Mouse (Mus musculus) hindbrain, embryonic 14.5 days (tissue): ENCODE results near the gene Bmp8a. TPM values are rescaled to one million over a fixed set of nuclear protein-coding genes. Genes with fewer than 3 reads are reported as not detected.

Experiments used
- ATAC-seq: fragments of 200-750 bp; cut with Nextera tagmentation; 2 replicates; pipeline ENCODE4 v1.8.0; 2017; ENCODE audit warnings: moderate number of reproducible peaks, mild to moderate bottlenecking, moderate TSS enrichment, moderate library complexity; ENCODE audit not compliant: low FRiP score
- DNase-seq: peaks from one replicate; pipeline ENCODE4 v3.0.0-alpha.2; 2015; ENCODE audit warnings: low spot score
- H3K27ac ChIP-seq: fragments of 300-500 bp; sonication (generic); 2 replicates; pipeline ENCODE4 v1.5.1; 2014; ENCODE audit warnings: mild to moderate bottlenecking, moderate library complexity
- H3K27me3 ChIP-seq: fragments of 300-500 bp; sonication (generic); 2 replicates; pipeline ENCODE4 v1.6.1; 2014; ENCODE audit warnings: mild to moderate bottlenecking, low read length, mixed read lengths; ENCODE audit not compliant: control insufficient read depth, insufficient read depth
- H3K36me3 ChIP-seq: fragments of 300-500 bp; sonication (generic); replicated peaks from 2 replicates; pipeline ENCODE4 v1.6.1; 2014; ENCODE audit not compliant: control insufficient read depth, insufficient read depth
- H3K4me1 ChIP-seq: fragments of 300-500 bp; sonication (generic); replicated peaks from 2 replicates; pipeline ENCODE4 v1.6.1; 2014; ENCODE audit warnings: antibody characterized with exemption, low read length, mixed read lengths; ENCODE audit not compliant: control insufficient read depth, insufficient read depth
- H3K4me2 ChIP-seq: fragments of 300-500 bp; sonication (generic); replicated peaks from 2 replicates; pipeline ENCODE4 v1.6.1; 2014; ENCODE audit warnings: mild to moderate bottlenecking, moderate library complexity
- H3K4me3 ChIP-seq: fragments of 300-500 bp; sonication (generic); replicated peaks from 2 replicates; pipeline ENCODE4 v1.5.1; 2014; ENCODE audit warnings: mild to moderate bottlenecking, low read length
- H3K9ac ChIP-seq: fragments of 300-500 bp; sonication (generic); 2 replicates; pipeline ENCODE4 v1.6.1; 2014
- H3K9me3 ChIP-seq: fragments of 300-500 bp; sonication (generic); 2 replicates; pipeline ENCODE4 v1.6.1; 2016; ENCODE audit warnings: low read length; ENCODE audit not compliant: control insufficient read depth
- WGBS: fragments of 180-500 bp; shearing (Covaris S2); extraction: QIAGEN DNeasy Blood & Tissue Kit; methylation state at CpG from one replicate; pipeline ENCODE4 v1.1.7; 2014; 5-methylcytosine and 5-hydroxymethylcytosine counted together
- polyA plus RNA-seq: library from polyadenylated mRNA; unstranded; fragments of >200 nt; fragmentation: Nextera tagmentation; extraction: Ambion mirVana; gene quantifications from 2 replicates; pipeline ENCODE4 v1.2.1, GENCODE M21; 2014

Bmp8a gene
- polyA plus RNA-seq = 0.25 and 0.34 TPM in 2 replicates

DNA sequence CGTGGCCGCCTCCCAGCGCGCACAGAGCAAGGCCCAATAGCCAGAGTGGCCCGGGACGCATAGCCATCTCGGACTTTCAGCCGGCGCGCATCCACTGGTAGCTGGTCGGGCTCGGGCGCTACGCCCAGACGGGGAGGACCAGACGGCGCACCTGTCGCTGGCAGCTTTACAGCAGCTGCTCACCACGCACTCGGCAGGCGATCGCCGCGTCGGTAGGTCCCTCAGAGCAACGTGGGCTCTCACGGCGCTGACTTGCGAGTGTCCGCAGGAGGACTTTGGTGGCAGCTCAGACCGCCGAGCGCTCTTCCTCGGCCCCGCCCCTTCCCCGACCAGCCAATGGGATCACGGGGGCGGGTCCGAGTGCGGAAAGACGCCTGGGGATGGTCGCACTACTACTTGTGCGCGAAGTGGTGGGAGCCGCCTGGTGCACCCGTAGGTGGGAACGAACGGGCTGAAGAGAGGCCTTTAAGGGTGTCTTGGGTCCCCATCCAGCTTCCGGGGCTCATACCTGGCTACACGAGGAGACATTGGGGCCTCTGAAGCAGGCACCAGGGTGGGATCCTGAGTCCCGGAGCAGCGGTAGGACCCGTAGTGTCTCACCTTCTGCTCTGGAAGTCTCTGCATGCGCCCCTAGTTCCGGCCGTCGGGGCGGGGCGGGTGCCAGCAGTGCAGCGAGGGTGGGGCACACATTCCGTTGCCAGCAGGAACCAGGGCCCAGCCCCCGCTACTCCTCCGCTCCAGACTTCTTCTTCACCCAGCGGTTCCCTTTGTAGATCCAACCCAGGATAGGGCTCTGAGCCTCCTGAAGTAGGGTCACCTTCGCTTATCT, at the start of gene Bmp8a:
Gene Bmp8a, minus strand, starts transcription at position 611 of the 829 bp plus-strand sequence.
- Histone ChIP-seq H3K4me1 (peaks cover 10% of the 10 kb centered on the region; the same call in 1 of the 2 replicates), H3K27me3 (peaks cover 41% of the 10 kb centered on the region), H3K27ac (no peak within 1 kb of the TSS), H3K9me3 (no peaks in the 10 kb centered on the region), H3K36me3 (peaks cover 12% of the 10 kb centered on the region), H3K9ac (peak within 1 kb of the TSS; percentile 49), H3K4me3 (peak within 1 kb of the TSS; percentile 45), H3K4me2 (peak within 1 kb of the TSS; percentile 84)
- DNase-seq (peak; percentile 70), ATAC-seq (peak; percentile 86)
- WGBS = under 1% methylated on average over 65 of the region's 65 CpGs

DNA sequence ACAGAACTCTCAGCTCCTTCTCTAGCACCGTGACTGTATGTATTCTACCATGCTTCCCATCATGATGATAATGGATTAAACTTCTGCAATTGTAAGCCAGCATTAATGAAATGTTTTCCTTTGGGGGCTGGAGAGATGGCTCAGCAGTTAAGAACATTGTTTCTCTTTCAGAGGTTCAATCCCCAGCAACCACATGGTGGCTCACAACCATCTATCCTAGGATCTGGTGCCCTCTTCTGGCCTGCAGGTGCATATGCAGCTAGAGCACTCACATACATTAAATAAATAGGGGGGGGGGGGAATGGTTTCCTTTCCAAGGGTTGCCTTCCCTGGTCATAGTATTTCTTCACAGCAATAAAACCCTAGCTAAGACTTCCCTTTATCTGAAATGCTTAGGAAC, 49.1 kb upstream of the Bmp8a start:
- Histone ChIP-seq H3K4me3 (no peak overlapping the region), H3K27me3 (no peaks in the 10 kb centered on the region), H3K27ac (no peak overlapping the region), H3K9me3 (no peaks in the 10 kb centered on the region), H3K36me3 (peaks cover 97% of the 10 kb centered on the region), H3K4me2 (no peak overlapping the region), H3K9ac (no peak overlapping the region), H3K4me1 (no peaks in the 10 kb centered on the region)
- ATAC-seq = no peak
- 73% methylated on average over 1 of the region's 1 CpGs for WGBS
- no peak for DNase-seq

DNA sequence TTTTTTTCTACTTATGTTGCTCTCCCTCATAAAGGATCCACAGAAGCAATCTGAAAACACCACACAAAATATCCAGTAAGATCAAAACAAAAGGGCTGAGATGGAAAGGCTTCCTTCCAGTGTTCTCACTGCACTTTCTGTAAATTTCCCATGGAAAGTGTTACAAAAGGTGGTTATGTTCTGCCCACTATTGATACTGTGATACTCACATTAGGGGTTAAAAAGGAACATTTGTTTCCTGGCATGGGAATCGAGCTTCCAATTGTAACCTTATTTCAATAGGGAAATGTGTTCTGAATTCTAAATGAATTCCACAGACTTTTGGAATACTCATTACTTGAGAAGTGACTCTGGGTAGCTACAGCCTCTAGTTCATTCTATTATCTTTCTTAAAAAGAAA, 42.0 kb upstream of the Bmp8a start:
- ATAC-seq (no peak; the same call in 1 of the 2 replicates), DNase-seq (no peak)
- 18% methylated on average over 1 of the region's 1 CpGs for WGBS
- H3K9ac ChIP-seq = no peak overlapping the region
- H3K4me1 ChIP-seq = no peaks in the 10 kb centered on the region
- no peak overlapping the region for H3K4me3 ChIP-seq
- H3K9me3 ChIP-seq = no peaks in the 10 kb centered on the region
- peak overlapping the region; percentile 44 for H3K27ac ChIP-seq
- H3K36me3 ChIP-seq = peaks cover 99% of the 10 kb centered on the region
- H3K27me3 ChIP-seq = no peaks in the 10 kb centered on the region
- no peak overlapping the region for H3K4me2 ChIP-seq

DNA sequence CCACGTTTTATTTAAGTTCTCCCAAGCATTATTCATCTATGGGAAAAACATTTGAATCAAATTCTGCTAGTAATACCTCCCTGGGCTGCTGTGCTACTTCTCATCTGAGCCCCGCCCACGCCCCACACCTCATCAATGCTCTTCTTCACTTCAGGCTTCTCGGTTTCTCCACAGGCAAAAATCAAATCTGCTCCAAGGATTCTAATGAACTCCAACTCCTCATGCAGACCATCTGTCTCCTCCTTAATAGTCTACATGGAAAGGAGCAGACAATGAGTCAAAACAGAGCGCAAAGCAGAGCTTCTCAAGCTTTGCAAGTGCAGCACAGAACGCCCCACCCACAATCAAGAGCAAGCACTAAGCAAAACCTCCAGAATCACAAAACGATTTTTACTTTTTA, 40.1 kb upstream of the Bmp8a start:
- ATAC-seq (no peak), DNase-seq (no peak)
- no peak overlapping the region for H3K9ac ChIP-seq
- no peaks in the 10 kb centered on the region for H3K9me3 ChIP-seq
- peaks cover 95% of the 10 kb centered on the region for H3K36me3 ChIP-seq
- no peak overlapping the region for H3K27ac ChIP-seq
- no peaks in the 10 kb centered on the region for H3K4me1 ChIP-seq
- no peak overlapping the region for H3K4me2 ChIP-seq
- no peak overlapping the region for H3K4me3 ChIP-seq
- WGBS = 89% methylated on average over 7 of the region's 7 CpGs
- H3K27me3 ChIP-seq = no peaks in the 10 kb centered on the region

DNA sequence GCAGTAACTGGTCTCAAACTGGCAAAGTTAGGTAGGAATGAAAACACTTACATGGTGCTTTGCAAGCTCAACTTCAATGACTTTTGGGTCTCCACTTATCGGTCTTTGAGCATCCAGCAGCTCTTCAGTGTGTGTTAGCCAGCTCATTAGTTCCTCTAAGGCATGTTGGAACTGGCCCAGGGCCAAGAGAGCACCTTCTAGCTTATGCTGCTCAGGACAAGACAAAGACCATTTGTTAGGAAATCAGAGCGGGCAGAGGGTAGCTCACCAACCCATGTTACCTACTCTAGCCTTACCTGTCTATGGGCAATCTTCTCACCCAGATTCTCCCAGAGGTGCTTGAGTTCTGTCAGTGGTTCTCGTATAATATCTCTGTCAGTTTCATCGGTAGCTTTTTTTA, 39.0 kb upstream of the Bmp8a start:
- peaks cover 94% of the 10 kb centered on the region for H3K36me3 ChIP-seq
- H3K27me3 ChIP-seq = no peaks in the 10 kb centered on the region
- H3K27ac ChIP-seq = no peak overlapping the region
- ATAC-seq (no peak), DNase-seq (no peak)
- H3K4me3 ChIP-seq = no peak overlapping the region
- no peaks in the 10 kb centered on the region for H3K4me1 ChIP-seq
- H3K4me2 ChIP-seq = no peak overlapping the region
- H3K9me3 ChIP-seq = no peaks in the 10 kb centered on the region
- no peak overlapping the region for H3K9ac ChIP-seq
- 82% methylated on average over 4 of the region's 4 CpGs for WGBS

DNA sequence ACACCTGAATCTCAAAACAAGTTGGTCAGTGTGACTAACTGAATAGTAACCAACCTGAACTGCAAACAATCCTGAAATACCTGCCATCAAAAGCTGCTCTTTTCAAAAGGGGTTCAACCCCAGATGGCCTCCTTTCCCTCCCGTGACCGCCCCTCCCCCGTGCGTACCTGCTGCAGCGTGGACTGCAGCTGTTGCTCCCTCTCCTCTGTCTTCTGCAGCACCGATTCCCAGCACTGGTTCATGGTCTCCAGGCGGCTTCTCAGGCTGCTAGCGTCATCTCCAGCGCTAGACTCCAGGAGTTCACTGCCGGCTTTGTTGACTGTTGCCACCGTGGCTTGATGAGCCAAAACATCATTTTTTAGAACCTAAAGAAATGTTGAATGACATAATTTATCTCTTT, 38.5 kb upstream of the Bmp8a start:
- Histone ChIP-seq H3K36me3 (peaks cover 94% of the 10 kb centered on the region), H3K4me1 (no peaks in the 10 kb centered on the region), H3K4me2 (no peak overlapping the region), H3K9me3 (no peaks in the 10 kb centered on the region), H3K27ac (no peak overlapping the region), H3K9ac (no peak overlapping the region), H3K4me3 (no peak overlapping the region), H3K27me3 (no peaks in the 10 kb centered on the region)
- ATAC-seq (no peak), DNase-seq (no peak)
- WGBS = 92% methylated on average over 11 of the region's 11 CpGs

DNA sequence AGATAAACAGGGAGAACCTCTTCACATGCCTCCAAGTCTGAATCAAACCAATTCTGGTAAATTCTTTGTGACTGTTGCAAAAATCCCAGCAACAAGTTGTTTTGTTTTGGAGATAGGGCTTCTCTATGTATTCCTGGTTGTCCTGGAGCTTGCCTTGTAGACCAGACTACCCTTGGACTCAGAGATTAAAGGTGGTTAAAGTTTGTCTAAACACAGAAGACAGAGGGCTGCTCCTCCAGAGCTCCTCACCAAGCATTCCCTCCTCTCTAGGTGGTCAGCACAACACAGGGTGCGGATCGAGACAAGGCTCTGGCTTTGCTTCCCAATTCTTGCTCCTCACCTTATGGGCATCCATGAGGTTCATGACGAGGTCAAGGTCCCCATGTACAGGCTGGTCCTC, 33.0 kb upstream of the Bmp8a start:
- no peaks in the 10 kb centered on the region for H3K27me3 ChIP-seq
- no peak overlapping the region for H3K4me3 ChIP-seq
- H3K4me2 ChIP-seq = no peak overlapping the region
- H3K27ac ChIP-seq = no peak overlapping the region
- peaks cover 95% of the 10 kb centered on the region for H3K36me3 ChIP-seq
- 96% methylated on average over 3 of the region's 3 CpGs for WGBS
- H3K9me3 ChIP-seq = no peaks in the 10 kb centered on the region
- H3K4me1 ChIP-seq = no peaks in the 10 kb centered on the region
- ATAC-seq (no peak), DNase-seq (no peak)
- no peak overlapping the region for H3K9ac ChIP-seq

DNA sequence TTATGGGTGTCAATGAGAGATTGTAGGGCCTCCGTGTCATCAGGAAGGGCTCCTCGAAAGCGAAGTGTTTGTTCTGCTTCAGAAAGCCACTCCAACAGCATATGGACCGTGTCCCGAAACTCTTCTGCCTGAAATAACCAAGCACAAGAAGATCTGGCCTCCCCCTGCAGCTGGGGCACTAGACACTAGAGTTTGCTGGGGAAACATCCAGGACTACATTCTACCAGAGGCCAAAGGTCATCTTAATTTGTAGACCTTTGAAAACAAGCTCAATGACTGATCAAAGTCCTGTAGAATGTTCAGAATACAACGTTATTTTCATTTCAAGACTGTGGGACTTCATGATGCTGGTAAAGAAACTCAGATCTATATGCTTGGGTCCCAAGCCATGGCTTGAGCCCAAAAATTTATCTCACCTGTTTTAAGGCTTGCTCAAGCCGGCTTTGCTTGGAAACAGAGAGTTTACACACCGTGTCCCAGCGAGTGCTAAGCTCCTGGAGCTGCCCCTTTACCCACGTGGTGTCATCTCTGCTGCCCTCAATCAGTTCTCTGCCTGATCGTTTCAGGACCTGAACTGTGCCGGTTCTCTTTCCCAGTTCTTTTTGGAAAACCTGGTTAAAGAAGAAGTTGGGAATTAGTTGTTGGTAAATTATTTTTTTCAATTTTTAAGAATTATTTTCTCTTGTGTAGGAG, 31.4 kb upstream of the Bmp8a start:
- Histone ChIP-seq H3K4me3 (no peak overlapping the region), H3K4me1 (no peaks in the 10 kb centered on the region), H3K27me3 (no peaks in the 10 kb centered on the region), H3K27ac (no peak overlapping the region), H3K4me2 (no peak overlapping the region), H3K9ac (no peak overlapping the region), H3K9me3 (no peaks in the 10 kb centered on the region), H3K36me3 (peaks cover 96% of the 10 kb centered on the region)
- ATAC-seq = no peak
- WGBS = 96% methylated on average over 12 of the region's 12 CpGs
- no peak for DNase-seq

DNA sequence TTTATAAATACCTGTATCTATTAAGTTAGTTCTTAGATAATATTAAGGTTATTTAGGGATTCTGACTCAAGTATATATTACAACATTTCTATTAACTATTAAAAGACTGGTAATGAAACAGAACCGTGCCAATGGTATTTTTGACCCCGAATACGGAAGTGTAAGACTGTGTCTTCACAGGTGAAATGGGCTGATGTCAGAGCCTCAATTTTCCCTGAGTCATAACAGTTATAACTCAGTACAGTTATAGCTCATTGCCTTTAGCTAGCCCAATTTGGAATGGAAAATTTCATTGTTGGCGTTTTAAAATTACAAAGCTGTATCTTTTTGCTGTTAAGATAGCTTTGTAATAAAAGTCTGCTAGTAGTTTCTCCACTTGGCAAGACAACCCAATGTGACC, 20.5 kb upstream of the Bmp8a start:
- peaks cover 98% of the 10 kb centered on the region for H3K36me3 ChIP-seq
- no peak for ATAC-seq

More for the DNA sequence above, 20.5 kb upstream of the Bmp8a start:
- Histone ChIP-seq H3K4me1 (no peaks in the 10 kb centered on the region), H3K27ac (no peak overlapping the region), H3K27me3 (no peaks in the 10 kb centered on the region), H3K9ac (no peak overlapping the region), H3K9me3 (no peaks in the 10 kb centered on the region), H3K4me2 (no peak overlapping the region), H3K4me3 (no peak overlapping the region)
- no peak for DNase-seq
- WGBS = 96% methylated on average over 4 of the region's 4 CpGs
